Mouse (Mus musculus) kidney, postnatal 0 days (tissue): Measurements from ENCODE around the gene Cmtm7. TPM values are rescaled to one million over a fixed set of nuclear protein-coding genes. Genes with fewer than 3 reads are reported as not detected.
A peak's percentile ranks its signal among the peaks of the same experiment; 100 is the strongest.

Experiments used
- ATAC-seq: fragments of 200-750 bp; cut with Nextera tagmentation; replicated peaks from 2 replicates; pipeline ENCODE4 v1.8.0; 2017; ENCODE audit warnings: low read depth, moderate number of reproducible peaks, moderate TSS enrichment, moderate library complexity; ENCODE audit not compliant: low FRiP score
- DNase-seq: peaks from one replicate; pipeline ENCODE4 v3.0.0-alpha.2; 2016; ENCODE audit warnings: low spot score
- H3K27ac ChIP-seq: fragments of 300-500 bp; sonication (generic); 2 replicates; pipeline ENCODE4 v1.5.1; 2014; ENCODE audit warnings: mild to moderate bottlenecking
- H3K27me3 ChIP-seq: fragments of 300-500 bp; sonication (generic); 2 replicates; pipeline ENCODE4 v1.6.1; 2014; ENCODE audit warnings: low read length, mixed read lengths; ENCODE audit not compliant: insufficient read depth
- H3K36me3 ChIP-seq: fragments of 300-500 bp; sonication (generic); 2 replicates; pipeline ENCODE4 v1.6.1; 2014; ENCODE audit warnings: low read length, mixed read lengths; ENCODE audit not compliant: insufficient read depth
- H3K4me1 ChIP-seq: fragments of 300-500 bp; sonication (generic); replicated peaks from 2 replicates; pipeline ENCODE4 v1.6.1; 2014; ENCODE audit warnings: antibody characterized with exemption, low read length, mixed read lengths; ENCODE audit not compliant: insufficient read depth
- H3K4me2 ChIP-seq: fragments of 300-500 bp; sonication (generic); 2 replicates; pipeline ENCODE4 v1.6.1; 2014; ENCODE audit warnings: mild to moderate bottlenecking, low read length, moderate library complexity, mixed read lengths
- H3K4me3 ChIP-seq: fragments of 300-500 bp; sonication (generic); replicated peaks from 2 replicates; pipeline ENCODE4 v1.5.1; 2014; ENCODE audit warnings: low read depth, low read length
- H3K9ac ChIP-seq: fragments of 300-500 bp; sonication (generic); 2 replicates; pipeline ENCODE4 v1.6.1; 2014; ENCODE audit warnings: low read depth, low read length
- H3K9me3 ChIP-seq: fragments of 300-500 bp; sonication (generic); replicated peaks from 2 replicates; pipeline ENCODE4 v1.6.1; 2016; ENCODE audit warnings: low read length, inconsistent platforms, mixed read lengths
- CTCF ChIP-seq: IDR thresholded peaks from 2 replicates; pipeline ENCODE4 v1.5.1; 2016; ENCODE audit warnings: antibody characterized with exemption, low read depth, mild to moderate bottlenecking, moderate library complexity
- WGBS: fragments of 180-500 bp; shearing (Covaris S2); extraction: QIAGEN DNeasy Blood & Tissue Kit; methylation state at CpG from one replicate; pipeline ENCODE4 v1.1.7; 2014; 5-methylcytosine and 5-hydroxymethylcytosine counted together
- polyA plus RNA-seq: library from polyadenylated mRNA; unstranded; fragments of >200 nt; fragmentation: Nextera tagmentation; extraction: Ambion mirVana; gene quantifications from 2 replicates; pipeline ENCODE4 v1.2.1, GENCODE M21; 2015

Cmtm7 gene
- polyA plus RNA-seq, 1 experiment from 2014 or later: 102 TPM

DNA sequence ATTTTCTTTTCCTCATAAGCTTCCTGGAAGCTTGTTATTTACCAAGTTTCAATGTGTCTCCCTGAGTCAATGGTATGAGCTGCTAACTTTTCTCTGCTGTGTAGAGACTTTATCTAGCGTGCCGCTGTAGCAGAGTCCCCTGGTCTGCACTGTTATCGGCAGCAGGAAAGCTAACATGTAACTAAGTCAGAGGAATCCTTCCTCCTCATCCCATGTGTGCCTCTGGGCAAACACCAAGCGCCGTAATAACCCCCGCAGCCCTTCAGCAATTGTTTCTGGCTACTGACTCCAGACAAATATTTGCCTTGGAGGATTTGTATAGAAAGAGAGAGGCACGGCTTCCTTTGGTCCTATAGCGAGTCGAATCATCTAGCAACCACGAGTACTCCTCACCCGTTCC, 29.2 kb upstream of the Cmtm7 start:
- Histone ChIP-seq H3K9ac (no peak overlapping the region), H3K27ac (no peak overlapping the region), H3K9me3 (no peaks in the 10 kb centered on the region), H3K27me3 (no peaks in the 10 kb centered on the region), H3K4me3 (no peak overlapping the region), H3K36me3 (no peaks in the 10 kb centered on the region), H3K4me2 (no peak overlapping the region), H3K4me1 (no peaks in the 10 kb centered on the region)
- TF ChIP-seq CTCF: no peak
- DNase-seq (no peak), ATAC-seq (no peak)
- WGBS: 80% methylated on average over 11 of the region's 11 CpGs

DNA sequence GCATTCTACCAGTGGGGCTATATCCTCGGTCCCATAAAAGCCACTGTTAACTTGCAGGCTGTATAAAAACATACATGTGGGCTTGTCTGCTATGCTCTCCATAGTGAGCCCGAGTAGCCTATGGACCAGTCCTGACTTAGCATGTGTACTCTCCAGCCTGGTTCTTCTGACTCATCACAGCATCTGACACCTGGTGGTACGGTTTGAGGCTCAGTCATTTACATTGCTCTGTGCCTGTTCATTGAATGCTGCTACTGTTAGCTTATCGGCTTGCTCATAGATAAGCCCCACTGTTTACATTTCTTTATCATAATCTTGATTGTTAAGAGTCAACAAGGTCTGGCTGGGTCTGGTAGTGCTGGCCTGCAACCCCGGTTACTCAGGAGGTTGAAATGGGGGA, 27.0 kb upstream of the Cmtm7 start:
- 82% methylated on average over 5 of the region's 5 CpGs for WGBS
- ATAC-seq: no peak
- no peak for TF ChIP-seq CTCF
- Histone ChIP-seq H3K4me1 (0 out of 2 replicates have a peak, but pooled peaks cover 5% of the 10 kb centered on the region), H3K36me3 (no peaks in the 10 kb centered on the region), H3K9ac (no peak overlapping the region), H3K4me3 (no peak overlapping the region), H3K27ac (no peak overlapping the region), H3K4me2 (no peak overlapping the region), H3K27me3 (no peaks in the 10 kb centered on the region), H3K9me3 (no peaks in the 10 kb centered on the region)
- no peak for DNase-seq

DNA sequence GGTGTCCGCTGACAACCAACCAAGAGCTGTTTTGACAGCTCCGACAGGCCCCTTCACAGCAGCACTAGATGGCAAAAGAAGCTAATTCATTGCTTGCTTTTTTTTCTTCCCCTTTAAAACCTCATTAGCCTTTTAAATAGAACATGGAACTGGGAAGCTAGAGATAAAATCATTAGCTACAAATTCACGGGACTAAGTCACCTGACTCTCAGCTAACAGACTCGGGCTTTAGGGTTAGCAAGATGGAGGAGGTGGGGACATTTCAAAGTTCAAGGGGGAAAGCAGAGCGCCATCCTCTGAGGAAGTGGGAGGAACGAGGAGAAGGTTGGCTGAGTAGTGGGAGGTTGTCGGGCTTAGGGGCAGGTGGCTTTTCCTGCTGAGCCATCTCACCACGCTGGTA, 25.6 kb upstream of the Cmtm7 start:
- 52% methylated on average over 8 of the region's 8 CpGs for WGBS
- ATAC-seq (no peak), DNase-seq (no peak)
- no peak overlapping the region for H3K4me3 ChIP-seq
- no peaks in the 10 kb centered on the region for H3K9me3 ChIP-seq
- no peak for TF ChIP-seq CTCF
- no peak overlapping the region for H3K4me2 ChIP-seq
- H3K27ac ChIP-seq: no peak overlapping the region
- H3K36me3 ChIP-seq: no peaks in the 10 kb centered on the region
- H3K27me3 ChIP-seq: no peaks in the 10 kb centered on the region
- H3K9ac ChIP-seq: no peak overlapping the region
- H3K4me1 ChIP-seq: 0 out of 2 replicates have a peak, but pooled peaks cover 5% of the 10 kb centered on the region

DNA sequence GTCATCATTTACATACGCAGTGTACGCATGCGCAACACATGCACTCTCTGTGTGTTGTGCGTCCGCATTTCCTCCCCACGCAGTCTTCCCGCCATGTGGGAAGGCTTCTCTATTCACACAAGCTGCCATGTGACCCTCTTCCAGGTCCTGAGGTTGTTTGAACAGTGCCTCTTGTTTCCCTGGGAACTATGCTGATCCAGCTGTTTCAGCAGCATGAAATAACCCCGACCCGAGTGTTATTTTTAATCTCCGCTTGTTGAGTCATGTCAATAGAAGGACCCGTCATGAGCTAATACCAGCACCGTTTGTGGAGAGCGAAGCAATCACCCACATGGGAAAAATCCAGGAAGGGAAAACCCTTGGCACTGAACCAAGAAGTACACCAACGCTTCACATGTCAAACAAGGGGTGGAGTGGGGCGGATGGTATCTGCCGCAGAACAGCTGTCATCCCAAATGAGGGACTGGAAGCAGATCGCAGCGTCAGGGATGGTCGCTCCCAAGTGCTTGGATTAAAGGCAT, 23.6 kb upstream of the Cmtm7 start:
- no peak overlapping the region for H3K4me2 ChIP-seq
- 0 out of 2 replicates have a peak, but pooled peaks cover 5% of the 10 kb centered on the region for H3K4me1 ChIP-seq
- no peak overlapping the region for H3K9ac ChIP-seq
- peak; percentile 59 for DNase-seq
- no peaks in the 10 kb centered on the region for H3K9me3 ChIP-seq
- peak; percentile 17; the same call in 1 of the 2 replicates for ATAC-seq
- no peak for TF ChIP-seq CTCF
- no peaks in the 10 kb centered on the region for H3K27me3 ChIP-seq
- no peaks in the 10 kb centered on the region for H3K36me3 ChIP-seq
- WGBS: 44% methylated on average over 19 of the region's 19 CpGs
- H3K27ac ChIP-seq: no peak overlapping the region
- H3K4me3 ChIP-seq: no peak overlapping the region

DNA sequence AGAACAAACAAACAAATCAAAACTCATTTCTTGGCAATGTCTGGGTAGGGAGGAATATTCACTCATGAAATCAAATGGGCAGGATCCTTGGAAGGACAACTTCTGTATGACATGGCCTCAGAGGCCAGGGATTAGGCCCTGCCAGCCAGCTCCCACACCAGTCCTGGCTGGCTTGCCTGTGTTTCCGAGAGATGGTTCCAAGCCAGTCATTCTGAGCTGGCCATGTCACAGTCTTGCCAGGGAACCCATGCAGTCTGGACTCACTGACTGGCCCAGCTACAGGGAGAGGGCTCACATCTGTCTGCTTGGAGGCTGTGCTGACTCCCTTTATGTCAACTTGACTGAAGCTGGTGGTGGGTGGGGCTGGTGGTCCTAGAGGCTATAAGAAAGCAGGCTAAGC, 20.5 kb upstream of the Cmtm7 start:
- no peaks in the 10 kb centered on the region for H3K27me3 ChIP-seq
- no peak for ATAC-seq

DNA sequence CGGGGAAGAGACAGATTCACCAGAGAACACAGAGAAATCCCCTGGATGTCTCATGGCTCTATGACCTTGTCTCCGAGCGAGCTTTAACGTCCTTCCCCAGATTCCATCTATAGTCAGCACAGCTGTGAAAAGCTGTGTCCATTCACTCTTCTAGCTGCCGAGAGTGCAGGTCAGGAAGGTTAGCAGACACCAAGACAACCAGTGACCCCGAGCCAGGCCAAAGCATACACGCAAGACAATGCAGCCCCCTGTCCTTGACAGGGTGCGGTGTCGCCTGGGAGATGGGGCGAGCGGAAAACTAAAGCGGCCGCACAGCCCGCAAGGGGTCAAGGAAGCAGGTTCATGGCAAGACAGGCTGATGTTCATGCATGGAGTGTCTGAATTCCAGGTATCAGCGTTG, 19.6 kb upstream of the Cmtm7 start:
- H3K27ac ChIP-seq: no peak overlapping the region
- no peaks in the 10 kb centered on the region for H3K9me3 ChIP-seq
- 53% methylated on average over 15 of the region's 15 CpGs for WGBS

More for the DNA sequence above, 20.5 kb upstream of the Cmtm7 start:
- DNase-seq: no peak
- Histone ChIP-seq H3K27ac (no peak overlapping the region), H3K9me3 (no peaks in the 10 kb centered on the region), H3K9ac (no peak overlapping the region), H3K4me2 (no peak overlapping the region), H3K4me1 (peaks cover 11% of the 10 kb centered on the region; the same call in 1 of the 2 replicates), H3K4me3 (no peak overlapping the region), H3K36me3 (no peaks in the 10 kb centered on the region)
- 68% methylated on average over 1 of the region's 1 CpGs for WGBS
- TF ChIP-seq CTCF: no peak

More for the DNA sequence above, 19.6 kb upstream of the Cmtm7 start:
- no peak overlapping the region for H3K4me2 ChIP-seq
- no peak overlapping the region for H3K9ac ChIP-seq
- ATAC-seq (no peak), DNase-seq (no peak)
- H3K36me3 ChIP-seq: no peaks in the 10 kb centered on the region
- no peak for TF ChIP-seq CTCF
- peaks cover 11% of the 10 kb centered on the region; the same call in 1 of the 2 replicates for H3K4me1 ChIP-seq
- no peaks in the 10 kb centered on the region for H3K27me3 ChIP-seq
- H3K4me3 ChIP-seq: no peak overlapping the region
